Mouse (Mus musculus): ENCODE data around the gene Abcc4.

The Abcc4 gene

DNA sequence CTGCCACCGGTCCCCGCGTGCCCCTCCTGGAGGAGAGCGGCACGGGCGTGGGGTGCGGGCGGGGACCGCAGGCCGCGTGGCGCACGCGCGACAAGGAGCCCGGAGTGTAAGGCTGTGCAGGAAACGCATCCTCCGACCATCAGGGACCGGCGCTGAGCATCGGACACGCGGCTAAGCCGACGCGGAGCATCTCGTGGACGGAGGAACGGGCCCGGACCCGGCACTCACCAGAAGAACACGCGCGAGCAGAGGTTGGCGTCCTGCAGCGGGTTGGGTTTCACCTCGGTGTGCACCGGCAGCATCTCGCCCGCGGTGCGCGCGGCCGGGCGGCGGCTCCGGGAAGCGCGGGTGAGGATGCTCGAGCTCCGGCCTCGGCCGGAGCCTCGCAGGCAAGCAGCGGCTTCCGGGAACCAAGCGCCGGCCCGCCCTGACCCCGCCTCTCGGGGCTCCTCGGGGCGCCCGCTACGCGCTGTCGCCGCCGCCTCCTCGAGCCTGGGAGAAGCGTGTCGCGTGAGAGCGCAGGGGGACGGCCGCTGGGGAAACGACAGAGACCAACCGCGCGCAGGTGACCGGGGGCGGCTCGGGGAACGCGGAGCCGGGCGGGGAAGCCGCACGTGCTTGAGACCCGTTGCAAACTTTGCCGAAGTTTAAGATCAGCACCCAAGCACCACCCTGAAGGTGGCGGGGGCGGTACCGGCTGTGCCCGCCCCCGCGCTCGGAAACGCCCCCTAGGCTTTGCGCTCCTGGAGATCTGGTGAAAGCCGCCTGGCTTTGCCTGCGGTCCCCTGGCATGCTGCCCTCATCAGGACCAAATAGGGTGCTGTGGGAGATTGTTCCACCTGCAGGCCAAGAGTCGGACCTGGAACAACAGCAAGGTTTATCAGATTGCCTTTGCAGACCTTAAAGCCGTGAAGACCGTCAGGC is at the start of gene Abcc4:
Gene Abcc4 (minus strand): TSS at position 412 of the 924 bp plus-strand sequence.
- DNase-seq = peak; percentile 94 to 96

DNA sequence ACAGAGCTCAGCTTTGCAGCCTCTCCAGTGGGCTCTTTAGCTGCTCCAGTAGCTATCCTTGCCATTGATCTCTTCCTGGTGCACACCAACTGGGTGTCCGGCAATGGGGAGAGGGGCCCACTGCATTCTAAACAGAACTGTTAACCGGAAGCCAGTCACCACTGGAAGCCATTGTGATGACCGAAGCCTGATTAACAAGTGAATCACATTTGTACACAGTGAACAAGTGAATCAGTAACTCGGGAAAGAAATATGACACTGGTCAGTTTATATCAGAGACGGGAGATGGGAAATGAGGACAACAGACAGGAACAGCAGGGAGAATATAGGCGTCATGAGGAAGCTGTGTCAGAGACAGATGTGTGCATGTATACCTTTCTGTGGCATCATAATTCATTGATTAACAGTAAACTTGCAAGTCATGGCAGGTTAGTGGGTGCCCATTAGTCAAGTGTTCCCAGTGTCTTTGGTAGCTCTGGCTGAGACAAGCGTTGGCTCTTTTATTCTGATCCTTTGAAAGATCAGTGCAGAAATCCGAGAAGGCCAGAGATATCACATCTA is 45.3 kb upstream of the Abcc4 start:
- DNase-seq = no peak

- no peak for DNase-seq
Observed at GRCm38 (mm10) chr14:118750505-118751192, 44.6 kb upstream of the Abcc4 start.

DNA sequence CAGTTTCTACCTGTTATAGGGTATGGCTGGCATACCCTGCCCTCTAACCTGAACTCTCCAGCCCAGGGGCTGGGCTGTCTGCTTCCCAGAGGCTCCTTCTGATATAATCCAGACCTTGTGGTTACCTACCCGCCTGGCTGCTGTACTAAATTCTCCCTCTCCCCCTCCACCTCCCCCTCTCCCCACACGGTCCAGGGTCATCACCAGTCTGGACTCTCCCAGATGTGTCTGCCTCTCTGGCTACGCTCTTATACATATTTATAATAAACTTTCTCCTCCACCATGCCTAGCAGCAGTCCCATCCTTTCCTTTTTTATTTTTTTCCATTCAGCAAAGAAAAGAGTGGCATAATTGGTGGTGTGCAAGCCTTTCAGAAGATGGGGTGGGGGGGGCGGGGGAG is 43.7 kb upstream of the Abcc4 start:
- no peak for DNase-seq

DNA sequence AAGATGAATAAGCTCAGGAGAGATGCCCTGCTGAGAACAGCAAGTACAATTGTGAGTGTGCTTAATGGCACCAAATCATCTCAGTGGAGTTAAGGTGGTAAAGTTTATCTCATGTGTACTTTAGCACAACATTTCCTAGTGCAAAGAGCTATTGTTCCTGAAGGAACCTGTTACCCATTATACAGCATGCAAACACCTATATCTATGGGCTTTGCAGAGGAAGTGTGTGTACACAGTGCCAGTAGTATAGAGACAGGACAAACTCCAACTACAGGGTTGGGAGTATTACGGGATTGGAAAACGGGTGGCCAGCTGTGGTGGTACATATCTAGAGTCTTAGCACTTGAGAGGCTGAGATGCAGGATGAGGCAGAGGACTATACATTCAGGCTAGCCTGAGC is 43.0 kb upstream of the Abcc4 start:
- DNase-seq = no peak

GRCm38 (mm10) chr14:118742862-118743261 is 36.8 kb upstream of the Abcc4 start:
- no peak for DNase-seq

DNA sequence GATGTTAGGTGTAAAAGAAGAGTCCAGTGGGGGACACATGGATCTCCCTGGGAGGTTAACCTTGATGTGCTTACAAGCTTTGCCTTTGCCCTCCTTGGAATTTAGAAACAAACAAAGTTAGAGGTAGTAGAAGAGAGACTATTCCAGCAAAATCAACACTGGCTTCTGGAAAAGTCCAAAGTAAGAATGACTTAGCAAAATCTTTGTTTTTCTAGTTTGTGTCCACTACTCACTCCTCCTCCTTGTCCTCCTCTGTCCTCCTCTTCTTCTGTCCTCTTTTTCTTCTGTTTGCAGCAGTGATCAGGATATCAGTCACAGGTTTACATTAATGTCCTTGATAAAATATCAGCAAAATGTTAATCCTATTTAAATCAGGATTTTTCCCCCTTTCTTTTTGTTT is 35.8 kb upstream of the Abcc4 start:
- DNase-seq = peak in 1 of 2 experiments; percentile 36

DNA sequence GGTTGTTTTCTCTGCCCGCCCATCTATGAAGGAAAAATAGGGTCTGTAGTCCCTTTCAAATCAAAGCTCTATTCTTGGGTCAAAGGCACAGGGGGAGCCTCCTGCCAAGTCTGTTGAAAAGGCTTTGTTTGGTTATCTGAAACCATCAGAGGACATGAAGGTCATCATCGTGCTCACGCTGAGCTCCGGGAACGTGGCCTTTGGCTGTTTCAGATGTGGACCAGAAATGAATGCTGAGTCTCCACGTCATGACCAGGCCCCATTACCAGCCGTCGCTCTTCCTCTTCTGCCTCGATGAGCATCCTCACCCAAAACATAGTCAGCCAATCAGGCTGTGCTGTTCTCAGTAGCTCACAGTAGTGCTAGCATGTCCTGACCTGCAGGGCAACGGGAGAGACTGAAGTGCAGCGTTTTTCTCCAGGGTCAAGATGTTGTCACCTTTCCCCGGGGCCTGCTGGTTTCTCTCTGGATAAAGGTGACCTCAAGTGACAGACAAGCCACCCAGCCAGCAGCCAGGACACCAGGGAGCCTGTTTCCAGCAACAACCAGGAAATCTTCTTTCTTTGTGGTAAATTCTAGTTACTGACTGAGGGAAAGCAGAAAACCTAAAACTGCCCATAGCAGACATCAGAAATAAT is 31.4 kb upstream of the Abcc4 start:
- DNase-seq = no peak

GRCm38 (mm10) chr14:118735114-118735513 is 29.1 kb upstream of the Abcc4 start:
- DNase-seq = no peak

- DNase-seq = no peak
Observed at GRCm38 (mm10) chr14:118733146-118733545, 27.1 kb upstream of the Abcc4 start.

- no peak for DNase-seq
Observed at GRCm38 (mm10) chr14:118730631-118731030, 24.6 kb upstream of the Abcc4 start.

- DNase-seq = no peak
Observed at GRCm38 (mm10) chr14:118725467-118725866, 19.4 kb upstream of the Abcc4 start.

DNA sequence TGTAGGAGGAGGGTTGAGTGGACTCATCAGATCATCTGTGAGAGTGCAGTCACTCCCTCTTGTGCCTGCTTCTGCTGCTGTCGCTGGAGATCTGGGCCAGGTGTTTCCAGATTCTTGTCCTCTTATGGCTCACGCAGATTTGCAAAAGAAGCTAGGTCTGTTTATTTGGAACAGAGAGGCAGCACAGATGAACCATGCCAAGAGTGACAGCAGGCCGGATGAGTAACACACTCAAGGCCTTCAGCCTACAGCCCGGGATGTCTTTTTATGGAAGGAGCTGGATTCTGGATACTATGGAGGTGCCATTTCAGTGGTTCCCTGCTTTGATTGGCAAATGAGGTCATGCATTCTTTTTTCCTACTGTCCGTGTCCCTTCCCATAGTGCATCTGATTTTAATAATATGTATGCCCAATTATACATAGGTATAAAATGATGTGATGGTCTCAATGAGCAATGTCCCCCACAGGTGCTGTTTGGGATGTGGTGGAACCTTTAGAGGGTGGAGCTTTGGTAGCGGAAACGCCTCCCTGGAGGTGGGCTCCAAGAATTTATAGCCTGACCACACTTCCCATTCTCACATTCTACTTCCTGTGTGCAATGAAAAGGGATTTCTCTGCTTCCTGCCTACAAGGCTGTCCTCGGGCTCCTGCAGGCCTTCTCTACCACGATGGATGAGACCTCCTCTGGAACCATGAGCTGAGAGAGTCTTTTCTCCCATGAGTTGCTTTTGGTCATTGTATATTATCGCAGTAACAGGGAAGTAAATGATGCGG is 18.1 kb upstream of the Abcc4 start:
- DNase-seq = no peak

DNA sequence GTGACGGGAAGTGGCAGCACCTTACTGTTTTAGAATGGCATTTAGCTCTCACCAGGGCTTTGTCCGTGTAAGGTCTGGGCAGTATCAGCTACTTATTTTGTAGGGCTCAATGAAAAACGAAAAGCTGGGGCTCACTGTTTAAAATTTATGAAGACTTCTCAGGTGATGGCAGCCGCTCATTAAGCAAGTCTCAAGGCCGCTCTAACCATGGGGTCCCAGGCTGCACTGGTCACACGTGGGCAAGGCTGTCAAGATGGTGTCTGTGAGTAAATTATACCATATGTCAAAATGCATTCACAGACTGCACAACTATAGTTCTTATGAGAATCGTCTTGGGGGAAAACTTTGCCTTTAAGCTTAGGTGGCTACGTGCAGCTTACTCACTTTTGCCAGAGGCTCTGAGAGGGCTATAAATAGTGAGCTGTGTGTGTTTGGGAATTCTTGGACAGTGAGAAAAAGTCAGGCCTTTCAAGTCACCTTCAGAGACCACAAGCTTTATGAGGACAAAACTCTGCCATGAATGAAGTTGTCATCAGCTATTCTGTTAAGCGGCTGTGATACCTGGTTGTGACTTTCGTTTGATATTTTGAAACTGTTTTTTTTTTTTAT is 13.7 kb upstream of the Abcc4 start:
- DNase-seq = no peak

DNA sequence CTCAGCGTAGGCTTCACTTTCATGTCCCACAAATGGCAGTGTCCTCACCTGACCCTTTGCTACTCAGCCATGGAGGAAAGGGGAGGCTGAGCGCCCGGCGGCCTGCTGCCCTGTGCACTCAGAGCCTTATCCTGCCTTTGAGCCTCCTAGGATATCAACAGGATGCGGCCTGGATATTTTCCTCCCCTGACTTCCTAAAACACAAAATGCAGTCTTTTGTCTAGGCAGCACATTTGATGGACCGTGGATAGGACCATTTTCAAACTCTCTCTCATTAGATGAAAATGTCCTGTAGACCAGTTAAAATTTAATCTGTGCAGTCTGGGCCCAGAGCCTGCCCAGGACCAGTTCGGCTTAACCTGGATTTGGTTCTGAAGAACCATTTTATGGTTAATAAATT is 12.6 kb upstream of the Abcc4 start:
- peak; percentile 66 to 71 for DNase-seq

DNA sequence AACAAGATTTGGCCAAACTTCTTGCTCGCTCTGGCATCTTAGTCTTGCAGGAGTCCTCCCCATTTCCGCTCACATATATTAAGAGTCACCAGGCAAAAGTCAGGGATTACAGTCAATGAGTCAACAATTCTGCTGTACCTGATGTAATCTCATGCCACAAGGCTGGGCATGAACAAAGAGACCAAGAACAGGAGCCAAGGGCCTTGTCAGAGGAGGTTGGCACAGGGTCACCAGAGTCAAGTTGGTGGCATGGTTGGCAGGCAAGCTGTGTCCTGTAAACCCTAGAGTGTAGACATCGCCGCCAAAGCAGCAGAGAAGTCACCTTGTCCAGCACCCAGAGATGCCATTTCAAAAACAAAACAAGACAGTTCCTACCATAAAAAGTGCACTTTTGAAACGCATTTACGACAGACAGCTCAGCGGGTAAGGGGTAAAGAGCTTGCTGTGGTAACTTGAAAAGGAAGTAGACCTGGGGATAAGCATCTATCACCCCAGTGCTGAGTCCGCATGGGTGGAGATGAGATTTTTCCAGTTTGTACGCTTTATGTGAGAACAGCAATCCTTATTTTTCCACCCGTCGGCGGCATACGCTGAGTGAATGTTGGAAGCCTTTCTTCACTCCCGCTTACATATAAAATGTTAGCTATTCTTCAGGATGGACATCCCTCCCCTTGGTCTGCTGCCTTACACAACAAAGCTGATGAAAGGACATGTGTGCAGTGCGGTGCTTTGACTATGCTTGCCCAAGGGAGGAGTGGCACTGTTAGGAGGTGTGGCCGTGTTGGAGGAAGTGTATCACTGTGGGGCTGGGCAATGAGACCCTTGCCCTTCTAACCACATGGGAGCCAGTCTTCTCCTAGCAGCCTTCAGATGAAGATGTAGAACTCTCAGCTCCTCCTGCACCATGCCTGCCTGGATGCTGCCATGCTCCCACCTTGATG is 10.6 kb upstream of the Abcc4 start:
- DNase-seq = no peak

DNA sequence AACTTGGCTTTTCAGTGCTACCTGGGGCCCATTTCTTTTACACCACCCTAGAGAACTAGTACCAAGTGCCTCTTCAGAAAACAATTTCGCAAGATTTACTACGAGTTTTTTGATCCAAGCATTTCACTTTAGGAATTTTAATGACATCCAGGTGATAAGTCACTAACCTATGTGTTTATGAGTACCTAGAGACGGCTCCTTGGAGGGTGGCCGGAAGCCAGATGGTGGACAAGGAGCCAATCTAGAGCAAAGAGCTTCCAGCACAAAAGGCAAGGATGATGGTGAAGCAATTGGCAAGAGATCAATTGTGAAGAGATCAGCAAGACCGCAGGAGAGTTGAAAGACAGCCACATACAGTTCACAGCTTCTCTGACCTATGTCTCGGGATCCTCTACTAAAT is 8.7 kb upstream of the Abcc4 start:
- DNase-seq = no peak

GRCm38 (mm10) chr14:118714320-118714719 is 8.3 kb upstream of the Abcc4 start:
- no peak for DNase-seq

- no peak for DNase-seq
Observed at GRCm38 (mm10) chr14:118713869-118714268, 7.8 kb upstream of the Abcc4 start.

DNA sequence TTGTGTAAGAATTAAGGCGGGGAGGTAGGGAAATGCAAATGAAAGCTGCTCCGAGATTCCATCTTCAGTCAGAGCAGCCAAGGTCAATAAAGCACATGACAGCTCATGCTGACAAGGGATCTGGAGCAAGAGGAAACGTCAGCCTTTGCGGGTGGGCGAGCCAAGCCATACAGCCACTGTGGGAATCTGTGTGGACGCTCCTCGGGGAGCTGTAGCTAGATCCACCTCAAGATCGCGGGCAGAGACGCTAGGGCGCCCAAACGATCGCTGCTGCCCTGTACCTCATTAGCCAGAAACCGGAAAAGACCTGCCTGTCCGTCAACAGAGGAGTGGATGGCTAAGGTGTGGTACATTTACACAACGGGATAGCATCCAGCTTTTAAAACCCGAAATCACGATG is 7.4 kb upstream of the Abcc4 start:
- peak; percentile 47 to 63 for DNase-seq

DNA sequence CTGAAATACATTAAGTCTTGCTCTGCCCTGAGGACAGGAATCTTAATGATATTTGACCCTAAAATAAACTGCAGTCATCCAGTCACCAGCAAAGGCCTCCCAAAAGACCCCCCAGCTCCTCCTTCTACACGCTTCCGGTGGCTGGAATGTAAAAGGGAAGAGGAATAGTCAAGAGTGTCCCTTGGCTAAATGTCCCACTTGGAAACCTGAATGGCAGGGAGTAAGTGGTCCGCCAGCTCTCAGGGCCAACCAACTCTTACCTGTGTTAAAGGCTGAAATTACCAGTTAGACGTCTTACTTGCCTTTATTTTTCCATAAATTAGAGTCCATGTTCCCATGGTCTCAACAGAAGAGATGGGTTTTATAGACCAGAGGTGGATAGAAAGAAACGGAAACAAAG is 6.9 kb upstream of the Abcc4 start:
- DNase-seq = no peak
